Mouse (Mus musculus) frontal cortex, postnatal 25 days (tissue): Measurements from ENCODE around the gene Runx1.

Source experiments
- DNase-seq, 2 experiments: peaks; one replicate each; pipeline ENCODE4 v3.0.0; 2022; ENCODE audit warnings: low spot score in 2 of 2

Gene Runx1

DNA sequence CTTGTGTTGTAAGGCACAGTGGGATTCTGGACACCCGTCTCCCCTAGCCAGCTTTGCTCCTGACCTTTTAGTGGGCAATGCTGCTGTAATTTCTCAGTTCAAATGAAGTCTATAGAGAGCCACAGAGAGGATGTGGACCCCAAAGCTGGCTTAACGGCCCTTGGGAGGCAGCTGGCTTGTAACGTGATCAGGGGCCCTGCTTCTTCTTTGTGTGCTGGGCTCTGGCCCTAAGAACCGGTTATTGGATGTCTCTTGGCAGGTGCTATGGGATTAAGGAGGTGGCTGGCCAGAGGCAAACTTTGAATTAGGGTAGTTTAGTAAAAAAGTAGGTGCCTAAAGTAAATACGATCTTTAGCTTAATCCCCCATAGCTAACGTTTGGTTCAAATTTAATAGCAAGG lies 31.8 kb downstream of the Runx1 start:
- no peak for DNase-seq

DNA sequence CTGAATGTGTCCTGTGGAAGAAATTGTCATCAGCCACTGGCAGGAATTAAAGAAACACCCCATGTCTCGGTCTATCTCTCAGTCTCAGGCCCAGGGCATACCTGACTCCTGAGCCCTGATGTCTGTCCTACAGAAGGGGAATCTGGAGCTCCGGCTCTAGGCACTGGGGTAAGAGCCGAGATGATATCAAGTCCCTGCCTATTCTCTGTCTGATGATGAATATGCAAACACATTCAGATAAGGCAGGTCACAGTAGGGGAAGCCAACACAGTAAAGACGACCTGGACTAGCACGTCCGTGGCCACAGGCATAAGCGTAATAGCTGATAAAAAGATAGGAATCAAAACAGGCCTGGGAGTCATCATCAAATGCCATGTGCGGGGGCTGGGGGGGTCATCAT lies 32.2 kb downstream of the Runx1 start:
- no peak for DNase-seq

- no peak for DNase-seq
Measured at GRCm38 (mm10) chr16:92792905-92793304, 33.0 kb downstream of the Runx1 start.

- DNase-seq: no peak
Measured at GRCm38 (mm10) chr16:92790601-92791000, 35.3 kb downstream of the Runx1 start.

DNA sequence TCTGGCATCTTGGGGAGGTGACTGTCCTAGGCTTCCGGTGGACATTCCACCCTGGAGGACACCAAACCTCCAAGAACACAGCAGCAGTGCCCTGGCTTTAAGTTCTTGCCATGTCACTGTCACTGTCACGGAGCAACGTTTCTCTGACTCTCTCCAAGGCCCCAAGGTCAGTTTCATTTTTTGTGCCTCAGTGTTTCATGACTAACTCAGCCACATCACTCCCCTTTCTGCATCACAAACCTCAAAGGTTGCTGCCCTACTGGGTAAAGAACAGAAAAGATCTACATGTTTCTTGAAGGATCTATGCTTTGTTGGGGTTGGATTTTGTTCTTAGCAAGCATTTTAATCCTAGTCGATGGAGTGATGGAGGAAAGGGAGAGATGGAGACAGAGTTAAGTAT lies 36.1 kb downstream of the Runx1 start:
- no peak for DNase-seq

DNA sequence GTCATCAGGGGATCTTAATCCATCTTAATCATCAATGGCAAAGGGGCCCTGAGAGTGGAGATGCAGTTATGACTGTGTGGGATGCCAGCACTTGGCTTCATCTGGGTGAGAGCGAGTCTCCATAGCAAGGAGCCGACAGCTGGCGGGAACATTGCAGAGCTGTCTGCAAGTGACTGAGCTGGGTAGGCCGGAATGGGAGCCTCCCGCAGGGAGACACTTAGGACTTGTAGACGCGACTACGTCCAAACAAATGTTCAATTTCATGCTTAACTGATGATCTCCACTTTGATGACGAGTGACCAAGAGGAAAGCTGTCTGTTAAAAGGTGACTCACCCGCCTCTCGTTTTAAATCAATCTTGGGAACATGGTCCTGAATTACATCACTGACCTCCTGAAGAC lies 37.5 kb downstream of the Runx1 start:
- DNase-seq: no peak

DNA sequence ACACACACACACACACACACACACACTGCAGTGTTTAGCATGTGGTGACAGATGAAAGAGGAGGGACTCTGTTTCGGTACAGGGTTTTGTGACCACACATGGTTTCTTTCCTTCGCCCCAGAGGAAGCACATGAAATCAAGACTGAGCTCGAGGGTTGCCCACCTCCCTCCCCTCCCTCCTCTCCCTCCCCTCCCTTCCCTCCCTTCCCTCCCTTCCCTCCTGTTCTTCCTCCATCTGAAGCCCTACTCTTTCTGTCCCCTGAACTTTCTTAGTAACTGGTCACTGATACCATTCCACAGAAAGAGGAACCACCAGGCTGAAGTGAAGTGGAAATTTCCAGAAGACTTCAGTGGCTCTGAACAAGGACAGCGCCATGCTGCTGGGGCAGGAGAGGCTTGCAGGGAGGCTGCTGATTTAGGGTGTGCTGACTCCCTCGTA lies 39.0 kb downstream of the Runx1 start:
- no peak for DNase-seq

- DNase-seq: no peak
Measured at GRCm38 (mm10) chr16:92786276-92786882, 39.6 kb downstream of the Runx1 start.

GRCm38 (mm10) chr16:92783651-92784131 lies 42.3 kb downstream of the Runx1 start:
- DNase-seq: no peak

DNA sequence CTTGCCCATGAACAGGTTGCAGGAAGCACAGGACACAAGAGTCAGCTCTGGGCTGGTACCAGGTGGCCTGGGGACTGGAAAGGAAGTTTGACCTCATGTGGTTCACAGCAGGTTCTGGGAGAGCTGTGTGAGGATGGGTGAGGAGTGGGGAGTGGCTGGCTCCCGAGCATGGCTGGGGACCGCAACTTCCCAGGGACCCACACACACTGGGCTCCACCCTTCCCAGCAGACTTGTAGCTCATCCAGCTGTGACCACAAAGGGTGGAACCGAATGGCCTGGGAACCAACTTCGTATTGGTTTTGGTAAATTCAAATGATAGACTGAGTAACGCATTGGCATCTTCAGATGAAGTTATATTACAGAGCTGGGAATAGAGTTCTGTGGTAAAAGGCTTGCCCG lies 43.5 kb downstream of the Runx1 start:
- DNase-seq: no peak

- no peak for DNase-seq
Measured at GRCm38 (mm10) chr16:92779896-92780435, 46.0 kb downstream of the Runx1 start.

GRCm38 (mm10) chr16:92779175-92779574 lies 46.8 kb downstream of the Runx1 start:
- DNase-seq: no peak

DNA sequence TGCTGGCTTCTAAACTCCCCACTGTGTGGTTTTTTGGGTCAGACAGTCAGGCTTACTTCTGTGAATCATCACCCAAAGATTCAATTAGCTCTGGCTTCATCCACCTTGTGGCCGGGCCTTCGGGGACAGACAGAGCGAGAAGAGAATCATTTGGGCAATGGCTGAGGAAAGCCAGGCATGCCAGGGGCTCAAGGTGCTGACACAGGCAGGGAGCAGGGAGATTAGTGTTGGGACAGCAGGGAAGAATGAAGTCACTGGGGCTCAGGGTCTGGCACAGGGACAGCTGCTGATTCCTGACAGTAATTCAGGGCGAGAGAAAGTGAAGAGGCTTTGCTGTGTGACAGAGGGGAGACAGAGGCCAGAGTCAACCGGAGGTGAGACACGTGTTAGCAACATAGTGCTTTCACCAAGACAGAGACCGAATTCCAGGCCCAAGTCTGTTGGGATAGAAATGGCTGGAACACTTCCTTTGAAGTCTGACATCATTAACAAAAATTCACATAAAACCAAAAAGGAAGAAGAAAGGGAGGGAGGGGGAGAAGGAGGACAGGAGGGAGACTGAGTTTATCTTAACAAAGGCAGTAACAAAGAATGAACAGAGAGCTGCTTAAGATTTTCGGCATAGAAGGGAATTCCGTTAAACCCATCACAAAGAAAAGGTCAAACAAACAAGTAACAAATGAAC lies 47.7 kb downstream of the Runx1 start:
- DNase-seq: no peak

DNA sequence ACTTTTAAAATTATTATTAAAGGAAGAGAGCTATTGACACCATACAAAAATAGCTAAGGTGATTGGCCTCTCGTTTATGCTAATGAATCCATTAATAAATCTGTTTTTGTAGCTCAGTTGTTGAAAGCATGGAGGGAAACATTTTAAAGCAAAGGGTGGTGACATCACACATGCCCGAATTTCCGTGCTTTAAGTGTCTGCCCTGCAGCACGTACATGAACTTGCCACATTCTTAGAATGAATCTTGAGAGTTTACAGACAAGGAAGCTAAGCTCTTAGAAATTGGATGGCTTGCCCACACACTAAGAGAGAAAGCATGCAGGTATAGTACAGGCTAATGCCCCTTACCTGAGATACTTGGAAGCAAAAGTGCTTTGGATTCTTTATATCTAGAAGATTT lies 58.1 kb downstream of the Runx1 start:
- DNase-seq: no peak

GRCm38 (mm10) chr16:92767423-92767822 lies 58.5 kb downstream of the Runx1 start:
- DNase-seq: no peak

DNA sequence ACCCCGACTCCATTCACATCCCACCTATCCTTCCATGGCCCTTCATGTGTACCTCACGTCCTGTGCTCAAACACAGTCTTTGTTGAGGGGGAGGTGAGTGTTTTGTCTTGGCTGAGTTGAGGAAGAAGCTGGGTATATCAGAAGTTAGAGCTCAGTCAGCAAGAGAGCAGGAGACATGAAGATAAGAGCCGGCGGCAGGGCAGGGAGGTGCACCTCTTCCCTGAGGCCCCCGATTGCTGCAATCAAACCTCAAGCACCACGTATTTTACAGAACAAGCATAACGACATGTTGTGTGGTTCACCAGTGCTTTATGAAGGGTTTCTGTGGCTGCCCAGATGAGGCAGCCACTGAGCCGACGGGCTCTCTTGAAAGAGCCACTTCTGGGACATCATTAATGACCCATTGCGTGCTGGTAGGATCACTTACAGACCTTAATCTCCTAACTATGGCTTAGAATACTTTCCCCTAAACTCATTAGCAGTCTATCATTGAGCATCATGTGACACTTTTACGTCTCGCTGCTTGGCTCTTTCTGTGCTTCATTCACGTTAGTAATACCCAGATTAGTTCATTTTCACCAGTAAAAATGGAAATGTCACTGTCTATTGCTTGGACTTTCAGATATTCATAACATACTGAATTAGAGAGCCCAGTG lies 61.1 kb downstream of the Runx1 start:
- no peak for DNase-seq

- DNase-seq: no peak
Measured at GRCm38 (mm10) chr16:92763666-92764065, 62.3 kb downstream of the Runx1 start.

GRCm38 (mm10) chr16:92761968-92762521 lies 63.9 kb downstream of the Runx1 start:
- no peak for DNase-seq

GRCm38 (mm10) chr16:92760091-92760490 lies 65.9 kb downstream of the Runx1 start:
- no peak for DNase-seq

GRCm38 (mm10) chr16:92757564-92757963 lies 68.4 kb downstream of the Runx1 start:
- DNase-seq: no peak

DNA sequence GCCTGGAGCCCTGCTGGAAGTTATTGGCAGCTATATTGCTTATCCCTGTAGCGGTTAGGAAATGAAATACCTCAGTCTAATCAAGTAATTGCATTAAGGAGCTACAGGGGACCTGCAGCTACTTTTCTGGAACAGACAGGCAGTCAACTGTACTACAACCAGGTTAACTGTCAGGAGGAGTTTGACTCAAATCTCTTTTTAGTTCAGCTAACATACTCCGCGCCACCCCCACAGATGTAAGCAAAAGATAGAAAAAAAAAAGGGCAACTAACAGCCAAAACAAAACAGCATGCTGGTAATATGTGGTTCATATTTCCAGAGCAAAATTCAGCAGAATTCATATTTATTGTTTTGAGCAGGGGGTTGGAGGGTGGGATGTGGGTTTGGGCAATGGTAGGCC lies 72.0 kb downstream of the Runx1 start:
- no peak for DNase-seq

DNA sequence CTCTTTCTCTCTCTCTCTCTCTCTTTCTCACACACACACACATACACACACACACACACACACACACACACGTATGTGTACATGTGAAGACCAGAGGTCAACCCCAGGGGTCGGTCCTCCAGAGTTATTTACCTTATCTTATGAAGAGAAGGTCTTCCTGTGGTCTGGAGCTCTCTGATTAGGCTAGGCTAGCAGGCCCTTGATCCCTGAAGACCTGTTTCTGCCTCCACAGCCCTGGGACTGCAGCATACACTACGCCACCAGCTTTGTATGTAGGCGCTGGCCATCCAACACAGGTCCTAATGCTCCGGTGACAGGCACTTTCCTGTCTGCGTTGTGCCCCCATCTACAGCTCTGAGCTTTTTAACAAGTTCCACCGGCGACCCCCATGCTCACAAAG lies 72.8 kb downstream of the Runx1 start:
- no peak for DNase-seq
